Mouse (Mus musculus): Measurements from ENCODE around the gene Nlrp1a.

The Nlrp1a gene

GRCm38 (mm10) chr11:71144661-71145060, at the start of gene Nlrp1a:
Gene Nlrp1a, minus strand, starts transcription at chr11:71144704.
- no peak for DNase-seq (ENCODE audit: low read depth, low spot score)

DNA sequence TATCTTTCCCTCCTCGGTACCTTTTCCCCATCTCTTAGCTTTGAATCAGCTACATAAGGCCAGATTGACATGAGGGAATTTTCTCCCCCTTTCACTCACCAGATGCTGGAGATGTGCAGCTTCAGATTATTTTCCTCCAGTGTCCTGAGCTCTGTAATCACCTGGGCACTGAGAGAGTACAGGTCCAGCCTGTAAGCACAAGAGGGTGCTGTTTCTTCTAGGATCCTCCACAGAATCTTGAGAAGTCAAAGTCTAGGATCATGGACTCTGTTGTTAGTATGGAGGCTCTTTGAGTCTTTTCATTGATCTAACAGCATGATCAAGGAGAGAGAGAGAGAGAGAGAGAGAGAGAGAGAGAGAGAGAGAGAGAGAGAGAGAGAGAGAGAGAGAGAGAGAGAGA, 25.1 kb upstream of the Nlrp1a start:
- no peak for DNase-seq (ENCODE audit: low read depth, low spot score)

DNA sequence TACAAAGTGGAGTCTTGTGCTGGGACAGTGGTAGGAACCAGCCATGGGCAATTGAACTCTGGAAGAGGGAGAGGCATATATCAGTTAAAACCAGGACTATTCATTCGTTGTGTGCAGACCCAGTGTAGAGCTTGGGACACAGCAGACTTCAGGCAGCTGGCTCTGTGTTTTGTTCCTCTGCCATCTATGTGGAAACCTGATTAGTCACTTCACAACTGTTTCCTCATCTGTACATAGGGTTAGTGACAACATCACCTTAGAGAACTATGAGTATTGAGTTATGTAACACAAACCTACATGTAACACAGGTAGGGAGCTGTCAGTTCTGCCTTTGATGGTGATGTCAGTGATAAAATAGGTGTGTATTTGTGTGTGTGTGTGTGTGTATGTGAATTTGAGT, 19.6 kb upstream of the Nlrp1a start:
- DNase-seq (ENCODE audit: low read depth, low spot score) = no peak

DNA sequence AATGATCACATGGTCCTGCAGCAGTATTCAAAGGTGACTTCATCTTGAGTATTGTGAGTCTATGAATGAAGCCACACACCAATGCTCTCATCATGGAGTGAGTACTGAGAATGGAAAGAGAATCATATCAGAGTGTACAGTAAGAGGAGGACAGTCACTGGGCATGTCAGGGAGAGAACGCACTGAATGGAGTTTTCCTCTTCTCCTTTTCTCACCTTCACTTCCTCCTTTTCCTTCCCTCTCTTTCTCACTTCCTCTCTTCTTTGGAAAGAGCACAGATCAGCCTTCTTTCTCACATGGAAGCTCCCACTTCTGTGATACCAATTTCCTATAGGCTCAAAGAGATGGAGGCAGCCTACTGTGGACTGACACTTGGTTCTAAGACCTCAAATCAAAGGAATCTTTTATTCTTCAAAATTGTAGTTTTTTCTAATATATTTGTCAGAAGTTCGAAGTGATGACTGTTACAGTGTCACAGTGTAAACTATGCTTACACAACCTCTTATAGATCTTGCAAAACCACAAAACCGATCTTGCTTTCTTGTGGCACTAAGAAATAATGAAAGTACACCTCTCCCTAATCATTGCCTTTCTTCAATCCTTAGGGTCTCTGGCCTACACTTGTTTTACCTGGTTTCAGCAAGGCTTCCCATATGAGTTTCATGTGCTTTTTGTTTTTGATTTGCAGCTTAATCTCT, 15.1 kb upstream of the Nlrp1a start:
- DNase-seq (ENCODE audit: low read depth, low spot score) = no peak

GRCm38 (mm10) chr11:71155272-71155671, 10.8 kb upstream of the Nlrp1a start:
- DNase-seq (ENCODE audit: low read depth, low spot score) = no peak

- DNase-seq (ENCODE audit: low read depth, low spot score) = no peak
Observed at GRCm38 (mm10) chr11:71142031-71142430, 2.5 kb downstream of the Nlrp1a start.

DNA sequence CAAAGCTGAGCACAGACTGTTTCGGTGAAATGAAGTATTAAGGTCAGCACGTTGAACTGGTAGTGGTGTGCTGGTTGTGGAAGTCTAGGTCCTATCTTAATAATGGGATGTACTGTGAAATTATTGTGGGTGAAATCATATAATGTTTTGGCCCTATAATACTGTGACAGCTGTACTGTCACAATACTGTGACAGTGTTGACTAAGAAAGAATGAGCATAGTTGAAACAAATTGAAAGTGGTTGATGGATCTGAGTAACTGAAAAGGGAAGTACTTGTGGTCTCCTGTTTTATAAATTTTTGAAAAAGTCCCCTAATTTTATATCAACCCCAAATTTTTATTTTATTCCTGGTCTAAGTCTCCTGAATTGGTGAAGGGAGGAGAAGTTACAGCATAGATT, 37.4 kb downstream of the Nlrp1a start:
- DNase-seq (ENCODE audit: low read depth, low spot score) = no peak

- DNase-seq (ENCODE audit: low read depth, low spot score) = no peak
Observed at GRCm38 (mm10) chr11:71106261-71107021, 38.1 kb downstream of the Nlrp1a start.

DNA sequence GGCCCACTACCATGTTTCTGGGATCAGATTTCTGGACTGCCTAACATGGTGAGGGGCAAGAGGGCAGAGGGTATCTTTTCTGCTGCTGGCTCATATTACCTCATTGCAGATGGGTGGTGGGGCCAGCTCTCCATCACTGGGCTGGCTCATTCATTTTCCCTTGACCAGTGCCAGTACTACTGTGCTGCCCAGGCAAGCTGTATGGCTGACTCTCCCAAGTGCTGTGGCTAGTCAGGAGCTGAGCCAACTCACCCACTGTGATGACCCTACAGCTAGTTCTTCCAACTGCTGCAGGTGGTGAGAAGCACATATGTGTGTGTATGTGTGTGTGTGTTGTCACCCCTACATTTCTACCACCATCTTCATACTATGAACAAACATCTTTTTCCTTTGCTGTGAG, 40.6 kb downstream of the Nlrp1a start:
- no peak for DNase-seq (ENCODE audit: low read depth, low spot score)

DNA sequence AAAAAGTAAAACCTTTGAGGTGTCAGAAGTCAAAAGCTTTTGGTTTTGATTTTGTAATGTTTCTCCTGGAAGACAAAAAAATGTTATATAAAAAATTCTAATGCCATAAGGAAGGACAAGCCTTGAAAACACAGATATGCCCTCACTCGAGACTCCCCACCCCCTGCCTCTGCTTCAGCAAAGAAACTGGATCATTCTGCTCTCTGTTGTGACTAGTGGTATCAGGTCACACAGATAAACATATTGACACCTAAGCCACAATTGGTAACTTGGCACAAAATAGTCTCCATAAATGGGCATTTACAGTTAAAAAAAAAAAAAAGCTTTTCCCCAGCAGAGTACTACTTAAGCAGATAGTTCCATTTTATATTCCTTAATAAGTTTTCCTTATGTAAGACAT, 68.2 kb downstream of the Nlrp1a start:
- no peak for DNase-seq (ENCODE audit: low read depth, low spot score)

GRCm38 (mm10) chr11:71052554-71052953, 92.0 kb downstream of the Nlrp1a start:
- DNase-seq (ENCODE audit: low read depth, low spot score) = peak; percentile 43

Data from retina, postnatal 7 days (tissue).